Mouse (Mus musculus): ENCODE results near the gene Cdc42bpa. TPM values are rescaled to one million over a fixed set of nuclear protein-coding genes. Genes with fewer than 3 reads are reported as not detected.

Cdc42bpa gene
- total RNA-seq (2014; rRNA removed; ENCODE audit: low replicate concordance) (25.8 and 30.6 TPM in 2 replicates), polyA plus RNA-seq (2015; fragmentation: Nextera tagmentation; extraction: Ambion mirVana) (7.7 and 8.3 TPM in 2 replicates)

- DNase-seq (ENCODE audit: low spot score) (peak; percentile 81), ATAC-seq (ENCODE audit: insufficient read depth, low read depth) (peak; percentile 96)
- H3K36me3 ChIP-seq (replicated peaks; ENCODE audit: control insufficient read depth, insufficient read depth, low read length), result no peaks in the 10 kb centered on the region
- H3K9ac ChIP-seq (replicated peaks; ENCODE audit: low read depth, low read length), result peak within 1 kb of the TSS; percentile 93
- peak within 1 kb of the TSS; percentile 82 for H3K4me2 ChIP-seq (ENCODE audit: low read depth, low read length)
- no peaks in the 10 kb centered on the region for H3K27me3 ChIP-seq (ENCODE audit: control insufficient read depth, insufficient read depth, low read length)
- TF ChIP-seq EP300 (IDR thresholded peaks at IDR 0.05; ENCODE audit: low read depth) (no peak), CTCF (IDR thresholded peaks at IDR 0.05; ENCODE audit: low read depth) (no peak)
- H3K27ac ChIP-seq (ENCODE audit: low read depth), result peak within 1 kb of the TSS; percentile 97
- H3K4me1 ChIP-seq (ENCODE audit: control insufficient read depth, insufficient read depth), result peaks cover 22% of the 10 kb centered on the region
- H3K4me3 ChIP-seq (ENCODE audit: low read depth, low read length), result peak within 1 kb of the TSS; percentile 78
- WGBS, result 0% methylated on average over 58 of the region's 128 CpGs
- no peaks in the 10 kb centered on the region for H3K9me3 ChIP-seq (replicated peaks; ENCODE audit: control insufficient read depth, low read length)
Observed at GRCm38 (mm10) chr1:179959721-179960542, at the start of gene Cdc42bpa. TSS of gene Cdc42bpa (plus strand) at chr1:179960472.

- H3K27ac ChIP-seq (ENCODE audit: low read depth), result no peak overlapping the region
- no peak for TF ChIP-seq EP300 (IDR thresholded peaks at IDR 0.05; ENCODE audit: low read depth)
- no peak overlapping the region for H3K4me2 ChIP-seq (ENCODE audit: low read depth, low read length)
- H3K27me3 ChIP-seq (ENCODE audit: control insufficient read depth, insufficient read depth, low read length), result no peaks in the 10 kb centered on the region
- no peaks in the 10 kb centered on the region for H3K4me1 ChIP-seq (ENCODE audit: control insufficient read depth, insufficient read depth)
- no peak overlapping the region for H3K9ac ChIP-seq (replicated peaks; ENCODE audit: low read depth, low read length)
- no peaks in the 10 kb centered on the region for H3K36me3 ChIP-seq (replicated peaks; ENCODE audit: control insufficient read depth, insufficient read depth, low read length)
- DNase-seq (ENCODE audit: low spot score) (peak; percentile 53), ATAC-seq (ENCODE audit: insufficient read depth, low read depth) (no peak)
- H3K9me3 ChIP-seq (replicated peaks; ENCODE audit: control insufficient read depth, low read length), result no peaks in the 10 kb centered on the region
- no peak overlapping the region for H3K4me3 ChIP-seq (ENCODE audit: low read depth, low read length)
- WGBS, result 47% methylated on average over 4 of the region's 4 CpGs
Observed at GRCm38 (mm10) chr1:179913471-179913870, 46.8 kb upstream of the Cdc42bpa start.

DNA sequence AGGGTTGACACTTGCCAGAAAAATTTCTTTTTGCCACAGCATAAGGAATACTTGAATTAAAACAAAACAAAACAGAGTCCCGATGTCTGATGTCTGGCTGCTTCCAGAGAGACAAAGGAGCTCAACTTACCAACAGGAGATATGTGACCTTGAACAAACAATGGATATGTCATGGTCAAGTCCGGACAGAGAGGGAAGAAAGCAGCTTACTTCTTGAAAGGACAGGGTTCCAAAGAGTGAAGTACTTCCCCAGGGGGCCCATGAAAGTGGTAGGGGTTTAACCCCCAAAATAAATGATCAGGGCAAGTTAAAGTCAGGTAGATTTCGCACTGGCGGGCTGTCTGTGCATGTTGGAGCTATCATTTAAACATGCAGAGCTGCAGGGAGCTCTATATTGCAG is 43.2 kb upstream of the Cdc42bpa start:
- Histone ChIP-seq H3K27me3 (ENCODE audit: control insufficient read depth, insufficient read depth, low read length) (no peaks in the 10 kb centered on the region), H3K27ac (ENCODE audit: low read depth) (no peak overlapping the region), H3K4me3 (ENCODE audit: low read depth, low read length) (no peak overlapping the region), H3K4me2 (ENCODE audit: low read depth, low read length) (no peak overlapping the region), H3K9me3 (replicated peaks; ENCODE audit: control insufficient read depth, low read length) (no peaks in the 10 kb centered on the region), H3K36me3 (replicated peaks; ENCODE audit: control insufficient read depth, insufficient read depth, low read length) (no peaks in the 10 kb centered on the region), H3K4me1 (ENCODE audit: control insufficient read depth, insufficient read depth) (no peaks in the 10 kb centered on the region), H3K9ac (replicated peaks; ENCODE audit: low read depth, low read length) (no peak overlapping the region)
- DNase-seq (ENCODE audit: low spot score) (no peak), ATAC-seq (ENCODE audit: insufficient read depth, low read depth) (no peak)
- TF ChIP-seq EP300 (IDR thresholded peaks at IDR 0.05; ENCODE audit: low read depth) (no peak), CTCF (IDR thresholded peaks at IDR 0.05; ENCODE audit: low read depth) (no peak)
- WGBS, result 55% methylated on average over 4 of the region's 4 CpGs

GRCm38 (mm10) chr1:179917481-179917880 is 42.8 kb upstream of the Cdc42bpa start:
- H3K4me3 ChIP-seq (ENCODE audit: low read depth, low read length), result no peak overlapping the region
- 79% methylated on average over 11 of the region's 11 CpGs for WGBS
- H3K4me1 ChIP-seq (ENCODE audit: control insufficient read depth, insufficient read depth), result no peaks in the 10 kb centered on the region
- no peak overlapping the region for H3K9ac ChIP-seq (replicated peaks; ENCODE audit: low read depth, low read length)
- no peak overlapping the region for H3K4me2 ChIP-seq (ENCODE audit: low read depth, low read length)
- H3K27me3 ChIP-seq (ENCODE audit: control insufficient read depth, insufficient read depth, low read length), result no peaks in the 10 kb centered on the region
- ATAC-seq (ENCODE audit: insufficient read depth, low read depth) (no peak), DNase-seq (ENCODE audit: low spot score) (no peak)
- TF ChIP-seq EP300 (IDR thresholded peaks at IDR 0.05; ENCODE audit: low read depth) (no peak), CTCF (IDR thresholded peaks at IDR 0.05; ENCODE audit: low read depth) (no peak)
- H3K9me3 ChIP-seq (replicated peaks; ENCODE audit: control insufficient read depth, low read length), result no peaks in the 10 kb centered on the region
- H3K36me3 ChIP-seq (replicated peaks; ENCODE audit: control insufficient read depth, insufficient read depth, low read length), result no peaks in the 10 kb centered on the region
- H3K27ac ChIP-seq (ENCODE audit: low read depth), result no peak overlapping the region

DNA sequence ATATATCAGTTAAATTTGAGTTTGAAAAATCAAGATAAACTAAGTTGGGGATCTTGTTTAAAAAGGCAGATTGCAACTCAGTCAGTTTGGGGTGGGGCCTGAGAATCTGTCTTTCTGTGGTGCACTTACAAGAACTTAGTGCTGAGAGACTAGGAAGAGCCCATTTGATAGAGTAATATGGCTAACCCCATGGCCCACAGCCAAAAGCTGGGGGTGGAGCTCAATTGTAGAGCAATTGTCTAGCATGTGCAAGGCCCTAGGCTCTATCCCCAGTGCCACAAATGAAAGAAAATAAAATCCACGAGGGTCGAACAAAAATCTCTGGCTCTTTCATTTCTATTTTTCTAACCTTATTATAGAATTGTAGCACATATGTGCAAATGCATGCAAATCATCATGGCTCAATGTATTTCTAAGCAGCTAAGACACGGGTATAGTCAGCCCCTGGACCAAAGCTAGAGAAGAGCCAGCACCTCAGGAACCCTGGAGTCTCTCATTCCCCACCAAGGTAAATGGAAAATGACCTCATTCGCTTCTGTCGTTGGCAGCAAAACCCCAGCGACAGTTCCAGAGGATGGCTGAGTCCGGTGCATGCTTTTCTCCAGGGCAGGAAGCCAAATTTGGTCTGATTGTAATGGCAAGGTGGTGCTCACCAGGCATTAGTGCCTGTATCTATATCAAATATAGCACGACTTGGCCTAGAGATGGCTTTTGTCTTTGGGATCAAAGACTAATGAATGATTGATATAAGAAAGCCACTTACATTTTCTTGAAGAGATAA is 40.4 kb upstream of the Cdc42bpa start:
- no peaks in the 10 kb centered on the region for H3K36me3 ChIP-seq (replicated peaks; ENCODE audit: control insufficient read depth, insufficient read depth, low read length)
- DNase-seq (ENCODE audit: low spot score) (no peak), ATAC-seq (ENCODE audit: insufficient read depth, low read depth) (no peak)
- no peak overlapping the region for H3K4me3 ChIP-seq (ENCODE audit: low read depth, low read length)
- no peaks in the 10 kb centered on the region for H3K4me1 ChIP-seq (ENCODE audit: control insufficient read depth, insufficient read depth)
- H3K27ac ChIP-seq (ENCODE audit: low read depth), result no peak overlapping the region
- no peaks in the 10 kb centered on the region for H3K27me3 ChIP-seq (ENCODE audit: control insufficient read depth, insufficient read depth, low read length)
- H3K9ac ChIP-seq (replicated peaks; ENCODE audit: low read depth, low read length), result no peak overlapping the region
- 43% methylated on average over 8 of the region's 8 CpGs for WGBS
- H3K4me2 ChIP-seq (ENCODE audit: low read depth, low read length), result no peak overlapping the region
- no peak for TF ChIP-seq CTCF (IDR thresholded peaks at IDR 0.05; ENCODE audit: low read depth)
- no peak for TF ChIP-seq EP300 (IDR thresholded peaks at IDR 0.05; ENCODE audit: low read depth)
- no peaks in the 10 kb centered on the region for H3K9me3 ChIP-seq (replicated peaks; ENCODE audit: control insufficient read depth, low read length)
